Mouse (Mus musculus) G1E (cell line): ENCODE data around the gene Pdcd2l.

Source experiments
- CTCF ChIP-seq: IDR thresholded peaks from 2 replicates; pipeline ENCODE4 v1.5.1; 2012; ENCODE audit warnings: low read depth, low read length, inconsistent platforms, mixed read lengths
- GATA1 ChIP-seq: IDR thresholded peaks from 2 replicates; pipeline ENCODE4 v1.6.1; 2012; ENCODE audit warnings: borderline replicate concordance, low read length, inconsistent platforms, mixed read lengths
- POLR2AphosphoS5 ChIP-seq: IDR thresholded peaks from 2 replicates; pipeline ENCODE4 v1.6.1; 2012; ENCODE audit warnings: low read depth, low read length, inconsistent platforms; ENCODE audit not compliant: insufficient replicate concordance
- TAL1 ChIP-seq: conservative IDR thresholded peaks from 2 replicates; pipeline ENCODE4 v1.6.1; 2012; ENCODE audit warnings: low read depth, low read length, inconsistent platforms, mixed read lengths

DNA sequence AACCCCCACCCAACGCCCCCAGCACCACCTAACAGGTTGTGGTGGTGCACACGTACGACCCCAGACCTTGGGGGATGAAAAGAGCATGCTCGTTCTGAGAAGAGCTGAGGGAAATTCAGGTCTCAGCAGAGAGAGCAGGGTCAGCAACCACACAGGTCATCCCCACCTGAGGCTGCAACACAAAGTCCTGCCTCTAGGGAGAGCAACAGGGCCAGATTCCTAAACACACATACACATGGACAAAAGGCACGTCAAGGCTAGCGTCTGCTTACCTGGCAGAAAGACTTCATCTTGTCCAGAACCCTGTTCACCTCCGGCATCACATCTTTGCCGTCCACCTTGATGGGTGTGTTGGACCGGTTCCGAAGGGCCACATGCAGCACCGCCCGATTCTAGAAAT lies 30.4 kb upstream of the Pdcd2l start:
- 0 out of 2 replicates have a peak, but pooled peaks have one; percentile 14 for TF ChIP-seq CTCF
- no peak for TF ChIP-seq GATA1
- no peak for TF ChIP-seq POLR2AphosphoS5
- no peak for TF ChIP-seq TAL1
